Mouse (Mus musculus) skeletal muscle tissue, adult 2 months (tissue): ENCODE measurements around the gene Man1c1.
A peak's percentile ranks its signal among the peaks of the same experiment; 100 is the strongest.

Source experiments
- DNase-seq: peaks from one replicate; pipeline ENCODE4 v3.0.0-alpha.2; 2012; ENCODE audit warnings: low read depth, low spot score

The Man1c1 gene

DNA sequence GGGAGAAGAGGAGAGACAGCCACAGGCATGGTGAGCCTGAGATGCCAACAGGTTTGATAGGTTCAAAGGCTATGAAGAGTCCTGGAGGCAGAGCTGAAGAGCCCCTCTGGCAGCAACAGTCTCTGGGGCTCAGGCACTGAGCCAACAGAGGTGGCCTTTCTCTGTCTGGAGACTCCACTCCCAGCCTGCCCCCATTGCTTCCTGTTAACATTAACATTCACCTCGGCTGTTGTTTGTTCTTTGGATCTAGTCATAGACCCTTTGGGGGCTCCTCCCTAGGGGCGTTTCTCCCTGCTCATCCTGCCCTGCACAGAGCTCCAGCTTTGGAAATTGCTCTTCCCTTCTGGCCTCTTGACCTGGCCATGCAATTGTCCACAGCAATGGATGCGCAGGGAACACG, 20.9 kb upstream of the Man1c1 start:
- DNase-seq, result no peak

DNA sequence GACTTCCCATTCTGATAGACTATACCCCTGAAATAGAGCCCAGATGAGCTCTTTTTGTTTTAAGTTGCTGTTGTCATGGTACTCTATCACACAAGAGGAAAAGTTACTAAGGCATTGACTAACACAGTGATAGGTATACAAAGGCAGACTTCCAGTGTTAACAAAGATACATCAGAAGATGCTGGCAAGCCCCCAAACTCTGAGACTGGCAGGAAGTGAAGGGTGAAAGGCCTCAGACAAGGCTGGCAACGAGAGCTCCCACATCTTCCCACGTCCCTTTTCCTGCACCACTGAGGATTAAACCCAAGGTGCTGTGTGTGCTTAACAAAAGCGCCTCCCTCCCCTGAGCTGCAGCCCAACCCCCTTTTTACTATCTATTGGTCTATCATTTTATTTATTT, 19.2 kb upstream of the Man1c1 start:
- DNase-seq, result no peak

DNA sequence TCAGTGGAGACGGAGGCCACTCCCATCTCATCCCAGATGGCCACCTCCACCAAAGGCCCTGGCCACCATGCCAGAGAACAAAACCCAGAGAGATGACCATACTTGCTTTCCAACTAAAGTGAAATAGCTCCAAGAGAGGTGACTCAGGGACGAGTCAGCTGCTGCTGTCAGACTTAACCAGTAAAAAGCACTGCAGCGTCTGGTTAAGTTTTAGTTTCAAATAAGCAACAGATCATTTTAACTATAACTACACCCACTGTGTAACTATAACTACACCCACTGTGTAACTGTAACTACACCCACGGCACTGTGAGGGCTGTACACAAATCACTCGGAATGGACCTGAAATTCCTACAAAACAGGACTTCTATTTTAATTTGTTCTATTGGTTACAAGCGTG, 17.0 kb upstream of the Man1c1 start:
- no peak for DNase-seq

DNA sequence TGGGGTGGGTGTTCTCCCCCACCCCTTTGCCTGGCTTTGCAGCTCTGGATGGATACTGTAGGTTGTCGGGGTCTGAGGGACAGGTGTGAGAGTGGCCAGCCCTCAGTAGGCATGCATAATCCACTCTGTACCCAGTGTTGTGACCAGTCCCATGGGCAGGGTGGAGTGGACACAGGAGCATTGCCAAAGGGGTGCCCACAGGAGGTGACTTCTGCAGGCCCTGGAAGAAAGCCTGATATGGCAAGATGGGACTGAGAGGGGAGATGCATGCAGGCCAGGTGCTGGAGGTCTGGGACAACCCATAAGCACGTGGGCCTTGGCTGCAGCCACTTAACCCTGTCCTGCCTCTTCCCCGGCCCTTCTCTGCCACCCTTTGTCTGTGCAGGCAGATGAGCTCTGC, 16.3 kb upstream of the Man1c1 start:
- DNase-seq, result no peak

DNA sequence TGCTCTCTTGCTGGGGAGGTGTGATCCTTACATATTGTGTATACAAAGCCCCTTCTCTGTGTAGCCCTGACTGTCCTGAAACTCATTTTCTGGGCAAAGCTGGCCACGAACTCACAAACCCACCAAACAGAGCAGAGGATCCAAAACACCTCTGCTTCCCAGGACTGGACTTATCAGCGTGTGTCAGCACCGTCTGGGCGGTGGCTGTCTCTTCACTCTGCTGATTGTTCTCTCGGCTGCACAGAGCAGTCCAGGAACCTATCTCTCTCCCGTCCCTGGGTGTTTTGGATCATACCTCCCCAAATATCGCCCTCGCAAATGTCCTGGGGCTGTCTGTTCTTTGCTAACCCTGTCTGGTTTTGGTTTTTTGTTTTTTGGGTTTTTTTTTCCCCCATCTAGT, 15.4 kb upstream of the Man1c1 start:
- DNase-seq, result no peak

DNA sequence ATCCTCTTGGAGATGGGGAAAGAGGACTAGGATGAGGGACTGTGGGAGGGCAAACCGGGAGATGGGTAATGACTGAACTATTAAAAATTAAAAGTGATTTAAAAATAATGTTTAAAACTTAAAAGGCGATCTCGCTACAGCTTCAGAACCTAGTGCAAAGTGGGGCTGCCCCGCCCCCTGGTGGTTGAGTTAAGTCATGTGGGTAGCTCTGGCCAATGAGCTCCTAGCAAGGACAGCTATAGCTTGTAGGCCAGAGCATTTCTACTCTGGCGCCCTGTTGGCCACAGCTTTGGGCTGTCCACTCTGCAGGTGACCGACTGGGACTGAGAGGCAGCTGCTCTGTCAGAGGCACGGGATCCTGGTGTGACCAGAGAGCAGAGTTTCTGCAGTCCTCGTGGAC, 9.8 kb upstream of the Man1c1 start:
- DNase-seq, result peak; percentile 72

DNA sequence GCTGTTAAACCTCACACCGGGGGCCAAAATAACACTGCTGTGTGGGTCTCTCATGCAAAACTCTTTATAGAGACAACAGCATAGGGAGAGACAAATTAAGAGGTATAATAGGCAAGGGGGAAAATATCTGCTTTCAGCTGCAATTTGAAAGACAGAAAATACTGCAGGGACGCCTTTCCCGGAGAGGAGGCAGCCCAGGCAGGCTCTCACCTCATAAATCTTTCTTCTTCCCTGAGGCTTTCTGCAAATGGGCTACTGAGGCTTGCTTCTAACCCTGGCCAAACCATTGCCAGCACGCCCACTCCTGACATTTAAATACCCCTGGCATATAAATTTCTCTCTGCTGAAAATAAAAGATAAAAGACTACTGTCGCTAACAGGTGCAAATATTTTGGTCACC, 1.2 kb upstream of the Man1c1 start:
- DNase-seq, result no peak

DNA sequence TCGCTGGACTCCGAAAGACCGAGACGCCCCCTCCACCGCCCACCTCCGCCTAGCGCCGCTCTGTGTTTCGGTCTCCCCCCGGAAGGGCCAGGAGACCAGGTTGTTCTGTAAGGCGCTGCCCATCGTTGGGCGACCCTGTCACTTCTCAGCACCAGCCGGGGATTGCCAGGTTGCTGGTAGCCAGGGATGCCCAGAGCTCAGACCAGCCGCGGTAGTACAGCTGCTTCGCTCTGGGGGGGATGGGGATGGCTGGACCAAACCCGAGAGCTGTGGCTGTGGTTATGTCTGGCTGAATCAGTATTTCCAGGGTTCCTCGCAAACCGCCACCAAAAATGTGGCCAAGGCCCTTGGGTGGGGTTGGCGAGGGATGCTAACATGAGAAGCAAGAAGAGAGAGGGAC, 500 bp upstream of the Man1c1 start:
- DNase-seq, result no peak

DNA sequence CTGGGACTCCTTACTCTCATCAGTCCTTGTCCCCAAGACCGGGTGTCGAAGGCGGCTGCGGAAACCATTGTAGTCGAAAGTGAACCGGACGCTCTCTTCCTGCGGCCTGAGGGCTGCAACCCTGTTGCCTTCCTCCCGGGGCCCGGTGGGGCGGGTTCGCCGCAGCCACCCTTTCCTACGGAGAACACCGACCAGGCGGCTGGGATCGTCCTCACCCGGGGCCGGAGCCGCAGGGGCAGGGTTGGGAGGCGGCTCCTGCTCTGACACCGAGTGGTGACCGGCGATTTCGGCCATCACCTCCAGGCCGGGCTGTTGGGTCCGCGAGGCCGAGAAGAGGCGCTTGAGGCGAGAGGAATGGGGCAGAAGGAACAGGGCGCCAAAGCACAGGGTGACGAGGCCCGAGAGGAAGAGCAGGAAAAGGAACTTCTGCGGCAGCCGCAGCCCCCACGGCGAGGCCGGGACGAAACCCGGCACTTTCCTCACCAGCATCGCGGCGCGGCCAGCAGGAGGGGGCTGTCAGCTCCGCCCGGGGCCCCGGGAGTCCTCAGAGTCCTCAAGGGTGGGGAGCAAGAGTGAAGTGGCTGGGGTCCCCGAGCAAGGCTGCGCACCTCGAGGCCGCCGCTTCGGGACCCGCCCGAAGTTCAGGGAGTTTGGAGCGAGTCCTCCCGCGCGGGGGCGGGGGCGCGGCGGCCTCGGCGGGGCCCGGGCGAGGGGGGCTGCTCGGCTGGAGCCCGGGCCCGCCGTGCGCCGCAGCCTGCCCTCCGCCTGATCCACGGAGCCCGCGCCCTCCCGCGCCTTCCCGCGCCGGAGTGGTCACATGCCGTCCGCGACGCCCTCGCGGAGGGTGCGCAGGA, 882 bp downstream of the Man1c1 start:
- DNase-seq, result no peak

DNA sequence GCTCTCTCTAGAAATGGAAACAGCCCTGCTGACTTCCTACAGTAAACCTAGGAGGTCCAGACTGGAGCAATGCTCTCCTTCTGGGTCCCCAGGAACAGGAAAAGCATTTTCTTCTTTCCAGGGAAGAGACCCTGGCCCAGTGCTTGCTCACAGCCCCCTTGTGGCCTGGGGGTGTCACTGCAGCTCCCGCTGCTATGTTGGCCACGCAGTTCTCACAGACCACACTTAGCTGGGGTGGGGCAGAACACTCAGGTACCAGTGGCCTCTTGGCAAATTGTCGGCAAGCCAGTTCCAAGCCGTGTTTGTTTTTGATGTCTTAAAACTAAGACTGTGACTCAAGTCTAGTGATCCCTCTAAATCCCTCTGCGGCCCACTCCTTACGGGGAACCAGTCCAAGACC, 2.2 kb downstream of the Man1c1 start:
- peak; percentile 53 for DNase-seq

DNA sequence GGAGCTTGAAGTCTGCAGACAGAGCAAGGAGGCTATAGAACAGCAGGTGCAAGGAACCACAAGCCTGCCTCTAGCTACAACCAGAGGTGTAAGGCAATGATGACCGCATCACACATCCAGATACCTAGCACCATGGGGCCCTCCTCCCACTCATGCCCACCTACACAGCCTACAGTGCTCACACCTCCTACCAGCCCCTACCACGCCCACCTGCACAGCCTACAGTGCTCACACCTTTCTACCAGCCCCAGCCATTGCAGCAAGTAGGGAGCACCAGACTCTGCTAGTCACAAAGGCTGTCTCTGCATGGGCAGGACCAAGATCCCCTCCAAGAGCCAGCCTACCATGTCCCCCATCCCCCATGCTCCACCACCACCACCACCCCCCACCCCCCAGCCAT, 3.2 kb downstream of the Man1c1 start:
- DNase-seq, result no peak

DNA sequence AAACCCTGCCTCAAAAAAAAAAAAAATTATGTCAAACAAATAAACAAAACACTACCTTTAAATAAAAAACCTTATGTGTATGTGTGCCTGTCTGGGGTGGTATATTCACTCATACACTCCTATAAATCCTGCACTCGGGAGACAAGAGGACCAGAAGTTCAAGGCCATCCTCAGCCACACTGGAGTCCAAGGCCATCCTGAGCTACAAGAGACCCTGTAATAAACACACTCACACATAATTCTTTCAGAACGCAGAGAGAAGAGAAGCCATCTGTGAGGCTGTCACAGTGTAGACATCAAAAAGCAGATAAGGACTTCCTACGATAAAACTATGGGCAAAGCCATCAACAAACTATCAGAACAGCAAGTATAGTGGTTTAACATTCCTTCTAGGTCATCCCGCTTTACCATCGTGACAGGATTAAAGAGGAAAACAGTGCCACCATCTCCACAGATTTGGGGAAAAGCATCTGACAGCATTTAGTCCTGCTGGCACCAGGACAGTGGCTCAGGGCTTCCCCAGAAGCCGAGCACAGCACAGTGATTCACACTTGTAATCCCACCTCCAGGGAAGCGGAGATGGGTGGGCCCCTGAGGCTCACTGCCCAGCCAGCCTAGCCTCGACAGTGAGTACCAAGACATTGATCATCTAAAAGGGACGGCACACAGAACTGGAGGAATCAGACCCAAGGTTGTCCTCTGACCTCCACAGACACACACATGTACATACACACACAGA, 10.7 kb downstream of the Man1c1 start:
- no peak for DNase-seq

DNA sequence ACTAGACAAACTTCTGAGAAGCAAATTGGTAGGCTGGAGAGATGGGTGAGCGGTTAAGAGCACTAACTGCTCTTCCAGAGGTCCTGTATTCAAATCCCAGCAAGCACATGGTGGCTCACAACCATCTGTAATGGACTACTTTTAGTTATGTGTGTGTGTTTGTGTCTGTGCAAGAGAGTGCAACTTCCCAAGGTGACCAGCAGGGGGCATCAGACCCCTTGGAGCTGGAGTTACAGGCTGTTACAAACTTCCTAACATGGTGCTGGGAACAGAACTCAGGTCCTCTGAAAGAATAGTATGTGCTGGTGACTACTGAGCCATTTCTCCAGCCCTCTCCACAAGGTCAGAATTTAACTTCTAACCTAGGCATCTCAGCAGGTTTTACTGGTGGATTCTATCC, 11.7 kb downstream of the Man1c1 start:
- DNase-seq, result no peak

DNA sequence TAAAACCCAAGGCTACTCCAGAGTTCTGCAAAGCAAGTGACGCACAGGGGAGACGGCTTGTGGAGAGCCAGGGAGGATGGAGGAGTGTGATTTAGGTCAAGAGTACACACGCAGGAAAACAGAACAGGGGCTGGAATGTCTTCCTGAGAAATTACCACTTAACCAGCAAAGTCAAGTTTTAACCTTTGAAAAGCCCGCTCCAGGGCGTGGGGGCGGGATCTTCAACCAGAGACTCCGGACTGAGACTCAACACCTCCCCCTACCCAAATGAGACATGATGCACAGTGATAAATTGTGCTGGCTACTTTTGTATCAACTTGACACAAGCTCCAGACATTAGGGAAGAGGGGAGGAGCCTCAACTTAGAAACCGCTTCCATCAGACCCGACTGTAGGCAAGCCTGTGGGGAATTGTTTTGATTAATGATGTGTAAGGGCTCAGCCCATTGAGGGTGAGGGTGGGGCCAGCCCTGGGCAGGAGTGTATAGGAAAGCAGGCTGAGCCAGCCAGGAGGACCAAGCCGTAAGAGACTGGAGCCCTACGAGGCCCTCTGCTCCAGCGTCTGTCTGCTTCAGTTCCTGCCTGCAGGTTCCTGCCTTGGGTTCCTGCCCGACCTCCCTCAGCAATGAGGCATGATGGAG, 17.9 kb downstream of the Man1c1 start:
- no peak for DNase-seq

DNA sequence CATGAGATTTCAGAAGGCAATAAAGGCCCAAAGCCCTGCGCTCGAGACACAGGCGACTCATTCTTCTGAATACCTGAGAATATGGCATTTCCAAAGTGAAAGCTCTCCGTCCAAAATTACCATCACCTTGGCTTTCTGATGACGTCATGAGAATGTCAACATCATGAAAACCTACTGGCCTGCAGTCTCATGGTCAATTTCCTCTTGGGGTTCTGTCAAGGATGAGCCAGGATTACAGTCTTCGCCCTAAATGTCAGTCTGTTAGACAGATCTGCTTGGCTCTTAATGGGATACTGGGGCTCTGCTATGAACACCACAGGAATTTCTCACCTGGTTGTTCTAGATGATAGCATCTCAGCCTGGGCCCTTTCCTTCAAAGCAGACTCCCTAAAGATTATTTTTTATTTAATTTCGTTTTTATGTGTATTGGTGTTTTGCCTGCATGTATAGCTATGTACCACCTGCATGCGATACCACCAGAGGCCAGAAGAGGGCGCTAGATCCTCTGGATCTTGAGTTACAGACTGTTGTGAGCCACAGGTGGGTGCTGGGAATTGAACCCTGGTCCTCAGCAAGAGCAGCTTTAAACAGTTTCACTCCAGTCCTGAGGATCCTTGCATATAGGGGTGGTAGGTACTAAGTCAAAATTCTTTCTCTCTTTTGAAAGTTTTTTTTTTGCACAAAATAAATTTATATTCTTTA, 19.3 kb downstream of the Man1c1 start:
- no peak for DNase-seq

DNA sequence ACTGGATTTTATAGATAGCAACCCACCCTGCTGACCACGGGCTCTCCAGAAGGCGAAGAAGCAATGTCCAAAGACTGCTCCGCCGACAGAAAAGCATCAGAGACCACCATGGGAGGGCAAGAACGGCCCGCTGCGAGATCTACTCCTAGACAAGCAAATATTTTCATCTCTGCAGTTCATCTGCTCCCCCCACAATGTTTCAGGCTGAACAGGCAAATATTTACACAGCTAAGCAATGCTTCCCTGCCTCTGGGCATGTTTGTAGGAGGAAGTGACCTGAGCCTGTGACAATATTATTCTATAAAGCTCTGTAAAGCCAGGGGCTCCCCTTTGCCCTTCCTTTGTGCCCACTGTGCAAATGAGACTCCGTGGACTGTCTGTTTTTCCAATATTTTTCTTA, 20.2 kb downstream of the Man1c1 start:
- DNase-seq, result no peak

DNA sequence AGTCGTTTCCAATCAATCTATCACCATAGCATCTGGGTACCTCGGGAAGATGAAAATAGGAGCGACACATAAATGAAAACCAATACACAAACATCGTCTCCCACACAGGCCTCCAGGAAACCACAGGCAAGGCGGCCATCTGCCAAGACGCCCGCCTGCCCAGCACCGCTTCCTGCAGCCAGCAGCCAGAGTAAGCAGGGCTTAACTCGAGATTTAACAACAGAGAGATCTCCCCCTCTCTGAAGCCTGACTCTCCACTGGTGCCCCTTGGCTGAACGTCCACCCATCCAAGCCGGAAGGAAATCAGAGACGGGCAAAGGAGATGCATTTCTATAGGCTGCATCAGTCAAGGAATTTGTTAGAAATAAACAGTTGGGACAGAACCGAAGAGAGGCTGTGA, 21.1 kb downstream of the Man1c1 start:
- no peak for DNase-seq

DNA sequence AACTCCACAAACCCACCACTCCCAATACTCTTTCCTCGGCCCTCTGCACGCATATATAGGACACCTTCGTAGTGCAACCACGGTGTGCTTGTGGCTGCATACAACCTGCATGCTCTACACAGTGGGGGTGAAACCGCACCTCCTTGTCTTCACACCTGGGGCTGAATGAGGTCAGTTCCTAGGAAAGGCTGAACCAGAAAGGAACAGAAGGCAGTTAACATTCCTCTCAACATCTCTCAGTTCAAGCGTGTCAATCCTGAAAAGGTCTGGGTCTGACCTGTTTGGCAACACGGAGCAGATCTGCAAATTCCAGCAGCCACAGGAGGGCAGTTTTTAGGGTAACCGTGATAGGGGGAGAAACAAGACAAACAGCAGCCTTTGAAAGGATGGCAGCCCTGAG, 21.7 kb downstream of the Man1c1 start:
- no peak for DNase-seq

DNA sequence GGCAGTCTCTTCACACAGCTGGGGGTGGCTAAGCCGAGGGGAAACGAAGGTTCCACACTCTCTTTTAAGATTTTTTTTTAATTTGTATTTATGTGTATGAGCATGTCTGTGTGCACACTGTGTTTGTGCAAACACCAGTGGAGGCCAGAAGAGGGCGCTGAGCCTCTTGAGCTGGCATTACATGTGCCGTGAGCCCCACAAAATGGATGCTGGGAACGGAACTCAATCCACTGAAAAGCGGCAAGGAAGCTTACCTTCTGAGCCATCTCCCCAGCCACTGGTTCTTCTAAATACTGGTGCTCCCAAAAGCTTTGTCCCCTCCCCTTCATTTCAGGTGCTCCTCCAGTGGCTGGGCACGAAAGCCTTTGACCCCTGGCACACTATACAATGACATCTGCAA, 22.3 kb downstream of the Man1c1 start:
- DNase-seq, result no peak

DNA sequence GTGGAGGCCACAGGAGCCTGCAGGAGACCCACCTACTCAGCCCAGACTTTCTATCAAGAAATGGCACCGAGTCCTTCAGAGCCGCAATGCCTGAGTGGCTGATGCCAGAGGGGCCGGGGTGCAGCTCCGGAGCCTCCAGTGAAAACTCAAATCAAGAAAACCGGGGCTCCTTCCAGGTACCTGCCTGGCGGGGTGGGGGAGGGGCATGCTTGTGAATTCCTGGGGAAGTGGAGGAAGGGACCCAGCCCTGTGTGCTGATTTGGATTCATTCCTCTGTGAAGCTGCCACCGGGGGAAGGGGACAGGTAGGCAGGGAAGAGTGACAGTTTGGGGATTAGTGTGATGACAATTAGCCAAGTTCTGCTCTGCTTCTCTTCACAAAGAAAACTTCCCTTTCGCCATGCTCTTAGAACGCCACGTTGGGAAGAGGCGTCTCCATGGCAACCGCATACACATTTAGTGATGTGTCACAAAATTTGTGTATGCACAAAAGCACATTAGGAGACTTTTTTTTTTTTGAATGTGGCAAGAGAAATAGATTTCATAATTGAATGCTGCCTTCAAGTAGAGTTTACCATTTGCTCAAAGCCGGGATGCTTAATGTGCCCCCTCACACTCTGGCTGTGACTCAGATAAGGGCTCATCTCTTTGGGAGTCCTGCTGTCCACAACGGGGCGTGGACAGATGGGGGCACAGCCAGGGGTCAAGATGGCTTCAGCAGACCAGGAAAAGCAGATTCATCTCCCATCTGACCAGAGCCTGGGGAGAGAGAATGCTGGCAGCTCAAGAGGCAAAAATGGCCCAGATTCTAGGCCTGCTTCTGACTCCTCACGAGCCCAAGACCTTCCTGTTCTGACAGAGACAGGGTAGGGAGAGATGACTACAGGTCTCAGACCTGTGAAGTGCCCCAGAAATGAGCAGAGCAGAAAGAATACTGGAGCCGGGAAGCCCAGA, 26.3 kb downstream of the Man1c1 start:
- no peak for DNase-seq

DNA sequence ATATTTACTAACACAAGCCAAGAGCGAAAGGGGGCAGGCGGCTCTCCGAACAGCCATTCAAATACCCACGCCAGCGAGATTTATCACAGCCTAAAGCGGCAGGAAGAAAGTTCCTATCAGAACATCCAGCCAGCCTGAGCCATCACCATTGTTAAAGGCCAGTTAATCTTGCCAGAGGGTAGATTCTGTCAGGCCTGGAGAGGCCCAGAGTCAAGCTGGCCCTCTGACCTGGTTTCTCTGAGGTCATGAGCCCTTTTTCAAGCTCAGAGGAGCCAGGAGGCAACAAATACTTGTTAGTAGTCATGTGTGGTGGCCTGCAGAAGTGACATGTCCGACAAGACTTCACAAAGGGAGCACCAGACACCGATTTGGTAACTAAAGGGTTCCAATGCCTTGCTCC, 28.3 kb downstream of the Man1c1 start:
- DNase-seq, result no peak
